Mouse (Mus musculus) lung, postnatal 0 days (tissue): Measurements from ENCODE around the gene 4930452B06Rik. TPM values are rescaled to one million over a fixed set of nuclear protein-coding genes. Genes with fewer than 3 reads are reported as not detected.

Source experiments
- ATAC-seq: fragments of 200-750 bp; cut with Nextera tagmentation; 2 replicates; pipeline ENCODE4 v1.8.0; 2017; ENCODE audit warnings: moderate library complexity
- DNase-seq: peaks from one replicate; pipeline ENCODE4 v3.0.0-alpha.2; 2016; ENCODE audit warnings: low spot score
- H3K27ac ChIP-seq: fragments of 300-500 bp; sonication (generic); 2 replicates; pipeline ENCODE4 v1.5.1; 2014; ENCODE audit warnings: antibody characterized with exemption, mild to moderate bottlenecking, low read length, mixed read lengths
- H3K27me3 ChIP-seq: fragments of 300-500 bp; sonication (generic); replicated peaks from 2 replicates; pipeline ENCODE4 v1.6.1; 2014; ENCODE audit warnings: low read length, mixed read lengths; ENCODE audit not compliant: insufficient read depth
- H3K36me3 ChIP-seq: fragments of 300-500 bp; sonication (generic); 2 replicates; pipeline ENCODE4 v1.6.1; 2014; ENCODE audit warnings: low read length, mixed read lengths; ENCODE audit not compliant: insufficient read depth
- H3K4me1 ChIP-seq: fragments of 300-500 bp; sonication (generic); 2 replicates; pipeline ENCODE4 v1.6.1; 2014; ENCODE audit warnings: antibody characterized with exemption, low read depth, low read length, mixed read lengths; ENCODE audit not compliant: insufficient read depth
- H3K4me2 ChIP-seq: fragments of 300-500 bp; sonication (generic); replicated peaks from 2 replicates; pipeline ENCODE4 v1.6.1; 2014; ENCODE audit warnings: low read depth, mild to moderate bottlenecking, low read length, moderate library complexity, mixed read lengths
- H3K4me3 ChIP-seq: fragments of 300-500 bp; sonication (generic); 2 replicates; pipeline ENCODE4 v1.5.1; 2014; ENCODE audit warnings: low read depth, low read length
- H3K9ac ChIP-seq: fragments of 300-500 bp; sonication (generic); replicated peaks from 2 replicates; pipeline ENCODE4 v1.6.1; 2014; ENCODE audit warnings: low read depth, mild to moderate bottlenecking
- H3K9me3 ChIP-seq: fragments of 300-500 bp; sonication (generic); 2 replicates; pipeline ENCODE4 v1.6.1; 2016; ENCODE audit warnings: low read length, mixed read lengths
- CTCF ChIP-seq: IDR thresholded peaks from 2 replicates; pipeline ENCODE4 v1.5.1; 2016; ENCODE audit warnings: antibody characterized with exemption, mild to moderate bottlenecking
- EP300 ChIP-seq: IDR thresholded peaks from 2 replicates; pipeline ENCODE4 v1.6.1; 2016; ENCODE audit warnings: antibody characterized with exemption, mild to moderate bottlenecking, control low read depth
- WGBS: fragments of 180-500 bp; shearing (Covaris S2); extraction: QIAGEN DNeasy Blood & Tissue Kit; methylation state at CpG from one replicate; pipeline ENCODE4 v1.1.7; 2014; 5-methylcytosine and 5-hydroxymethylcytosine counted together
- polyA plus RNA-seq: library from polyadenylated mRNA; unstranded; fragments of >200 nt; fragmentation: Nextera tagmentation; extraction: Ambion mirVana; gene quantifications from 2 replicates; pipeline ENCODE4 v1.2.1, GENCODE M21; 2015

Gene 4930452B06Rik
- polyA plus RNA-seq, 1 experiment from 2014 or later = 2.9 TPM

- TF ChIP-seq EP300 (no peak), CTCF (no peak)
- H3K9me3 ChIP-seq = no peaks in the 10 kb centered on the region
- DNase-seq = no peak
- H3K4me2 ChIP-seq = no peak overlapping the region
- no peaks in the 10 kb centered on the region for H3K4me1 ChIP-seq
- ATAC-seq = no peak
- no peak overlapping the region for H3K4me3 ChIP-seq
- H3K27me3 ChIP-seq = no peaks in the 10 kb centered on the region
- H3K36me3 ChIP-seq = no peaks in the 10 kb centered on the region
- H3K27ac ChIP-seq = no peak overlapping the region
- no peak overlapping the region for H3K9ac ChIP-seq
- 67% methylated on average over 2 of the region's 2 CpGs for WGBS
These were observed 236.3 kb downstream of the 4930452B06Rik start for GRCm38 (mm10) chr14:8429767-8430166.

- WGBS = 69% methylated on average over 3 of the region's 3 CpGs
- H3K36me3 ChIP-seq = no peaks in the 10 kb centered on the region
- no peak overlapping the region for H3K4me3 ChIP-seq
- ATAC-seq (no peak), DNase-seq (no peak)
- no peaks in the 10 kb centered on the region for H3K4me1 ChIP-seq
- H3K9me3 ChIP-seq = no peaks in the 10 kb centered on the region
- H3K27ac ChIP-seq = no peak overlapping the region
- H3K9ac ChIP-seq = no peak overlapping the region
- H3K27me3 ChIP-seq = no peaks in the 10 kb centered on the region
- no peak for TF ChIP-seq EP300
- no peak for TF ChIP-seq CTCF
- no peak overlapping the region for H3K4me2 ChIP-seq
These were observed 243.2 kb downstream of the 4930452B06Rik start for GRCm38 (mm10) chr14:8422833-8423232.

DNA sequence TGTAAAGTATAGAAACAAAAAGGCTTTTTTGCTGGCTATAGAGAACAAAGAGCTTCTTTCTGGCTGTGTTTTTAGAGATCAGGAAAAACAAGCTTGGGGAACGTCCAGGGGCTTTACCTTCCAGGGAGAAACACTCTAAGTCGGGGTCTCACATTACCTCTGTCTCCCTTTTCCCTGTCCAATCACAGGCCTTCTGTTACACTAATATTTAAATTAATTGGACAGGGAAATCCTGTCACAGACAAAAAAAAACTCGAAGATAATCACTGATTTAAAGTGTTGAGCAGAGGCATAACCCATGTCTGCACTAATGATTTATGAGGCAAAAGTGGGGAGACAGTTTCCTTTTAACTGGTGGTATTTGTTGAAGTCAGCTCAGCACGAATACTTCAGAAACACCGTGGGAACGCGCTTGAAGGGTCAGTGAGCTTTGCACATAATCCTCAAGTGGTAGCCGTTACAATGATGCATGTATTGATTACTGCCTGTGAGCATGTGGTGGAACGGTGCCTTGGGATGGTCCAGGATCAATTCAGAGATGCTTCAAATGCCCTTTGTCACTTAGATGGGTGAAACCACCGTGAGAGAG, 244.7 kb downstream of the 4930452B06Rik start:
- no peak for DNase-seq

DNA sequence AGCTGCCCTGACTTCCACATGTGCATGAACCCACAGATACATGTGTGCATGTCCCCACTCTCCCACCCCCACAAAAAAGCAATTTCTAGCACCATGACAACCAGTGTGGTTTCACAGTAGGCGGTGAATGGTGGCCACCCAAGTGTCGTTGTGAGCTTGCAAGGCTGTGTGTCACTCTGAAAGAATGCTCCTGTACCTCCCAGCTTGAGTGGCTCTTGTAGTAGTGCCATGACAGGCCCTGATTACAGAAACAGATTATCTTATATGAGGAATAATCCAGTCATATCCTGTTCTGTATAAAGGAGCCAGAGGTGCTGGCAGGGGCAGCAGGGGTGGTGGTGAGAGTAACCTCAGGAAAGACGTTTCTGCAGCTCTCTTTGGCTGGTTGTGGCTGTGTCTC, 247.4 kb downstream of the 4930452B06Rik start:
- WGBS = 28% methylated on average over 3 of the region's 3 CpGs
- H3K36me3 ChIP-seq = no peaks in the 10 kb centered on the region
- TF ChIP-seq EP300 (no peak), CTCF (no peak)
- no peak overlapping the region for H3K27ac ChIP-seq
- H3K27me3 ChIP-seq = no peaks in the 10 kb centered on the region
- ATAC-seq = peak; percentile 65
- no peak overlapping the region for H3K4me3 ChIP-seq
- DNase-seq = peak; percentile 36
- H3K9ac ChIP-seq = no peak overlapping the region
- no peak overlapping the region for H3K4me2 ChIP-seq
- no peaks in the 10 kb centered on the region for H3K9me3 ChIP-seq
- no peaks in the 10 kb centered on the region for H3K4me1 ChIP-seq

More for the DNA sequence above, 244.7 kb downstream of the 4930452B06Rik start:
- H3K4me2 ChIP-seq = no peak overlapping the region
- H3K9me3 ChIP-seq = no peaks in the 10 kb centered on the region
- ATAC-seq = no peak
- H3K4me1 ChIP-seq = no peaks in the 10 kb centered on the region
- no peak overlapping the region for H3K9ac ChIP-seq
- no peaks in the 10 kb centered on the region for H3K36me3 ChIP-seq
- TF ChIP-seq CTCF (no peak), EP300 (no peak)
- no peaks in the 10 kb centered on the region for H3K27me3 ChIP-seq
- no peak overlapping the region for H3K4me3 ChIP-seq
- no peak overlapping the region for H3K27ac ChIP-seq
- WGBS = 11% methylated on average over 10 of the region's 10 CpGs

GRCm38 (mm10) chr14:8405946-8406345, 260.1 kb downstream of the 4930452B06Rik start:
- Histone ChIP-seq H3K9me3 (no peaks in the 10 kb centered on the region), H3K4me2 (no peak overlapping the region), H3K36me3 (no peaks in the 10 kb centered on the region), H3K4me1 (no peaks in the 10 kb centered on the region), H3K9ac (no peak overlapping the region), H3K27me3 (no peaks in the 10 kb centered on the region), H3K27ac (no peak overlapping the region), H3K4me3 (no peak overlapping the region)
- 73% methylated on average over 6 of the region's 6 CpGs for WGBS
- DNase-seq (no peak), ATAC-seq (no peak)
- TF ChIP-seq CTCF (no peak), EP300 (no peak)

GRCm38 (mm10) chr14:8403310-8403709, 262.7 kb downstream of the 4930452B06Rik start:
- WGBS = 81% methylated on average over 3 of the region's 3 CpGs
- Histone ChIP-seq H3K4me1 (no peaks in the 10 kb centered on the region), H3K4me2 (no peak overlapping the region), H3K4me3 (no peak overlapping the region), H3K27me3 (no peaks in the 10 kb centered on the region), H3K27ac (no peak overlapping the region), H3K9me3 (no peaks in the 10 kb centered on the region), H3K36me3 (no peaks in the 10 kb centered on the region), H3K9ac (no peak overlapping the region)
- TF ChIP-seq CTCF = no peak
- no peak for TF ChIP-seq EP300
- no peak for DNase-seq
- no peak for ATAC-seq

DNA sequence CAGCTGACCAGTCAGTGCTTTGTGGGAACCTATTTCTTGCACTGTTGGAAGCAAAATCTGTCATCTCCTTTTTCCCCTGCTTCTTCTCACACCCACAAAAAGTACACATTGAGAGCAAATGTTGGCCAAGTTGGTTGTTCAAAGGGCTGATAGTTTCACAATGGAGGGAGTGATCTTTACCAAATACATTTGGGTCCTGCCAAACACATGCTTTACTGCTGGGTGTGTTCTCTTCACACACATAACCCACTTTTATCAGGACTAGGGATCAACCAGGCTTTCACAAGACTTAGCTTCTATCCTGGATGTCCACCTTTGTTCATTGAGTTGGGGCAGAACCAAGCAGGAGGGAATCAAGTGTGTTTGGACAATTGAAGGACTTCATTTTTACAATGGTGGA, 267.5 kb downstream of the 4930452B06Rik start:
- TF ChIP-seq EP300 = no peak
- no peak for TF ChIP-seq CTCF
- ATAC-seq = no peak

More for the DNA sequence above, 267.5 kb downstream of the 4930452B06Rik start:
- peak; percentile 6 for DNase-seq
- H3K4me2 ChIP-seq = no peak overlapping the region
- H3K9me3 ChIP-seq = no peaks in the 10 kb centered on the region
- H3K27me3 ChIP-seq = no peaks in the 10 kb centered on the region
- H3K36me3 ChIP-seq = no peaks in the 10 kb centered on the region
- H3K27ac ChIP-seq = no peak overlapping the region
- no peak overlapping the region for H3K9ac ChIP-seq
- H3K4me3 ChIP-seq = no peak overlapping the region
- no peaks in the 10 kb centered on the region for H3K4me1 ChIP-seq
